Mouse (Mus musculus) activated CD4-positive, CD25-positive, alpha-beta regulatory T cell, adult 9 weeks (primary cell): ENCODE results near the gene Rnf222. TPM values are rescaled to one million over a fixed set of nuclear protein-coding genes. Genes with fewer than 3 reads are reported as not detected.

Source experiments
- polyA plus RNA-seq: library from polyadenylated mRNA; unstranded; fragments of 100-300 nt; shearing (Covaris generic); gene quantifications from one replicate; pipeline ENCODE4 v1.2.1, GENCODE M21; 2017

Rnf222 gene
- not detected for polyA plus RNA-seq

GRCm38 (mm10) chr11:68888253-68888652, at the start of gene Rnf222:
Gene Rnf222, plus strand, starts transcription at chr11:68888553.

GRCm38 (mm10) chr11:68871748-68872147, 16.6 kb upstream of the Rnf222 start, which contains the start of gene Ndel1:
Gene Ndel1, minus strand, starts transcription at chr11:68871858.

GRCm38 (mm10) chr11:68901351-68902046, 13.1 kb downstream of the Rnf222 start, which contains the start of gene Rpl26:
Gene Rpl26, plus strand, starts transcription at chr11:68901583.

GRCm38 (mm10) chr11:68926981-68927380, 38.6 kb downstream of the Rnf222 start, which contains the start of gene Odf4:
Gene Odf4, minus strand, starts transcription at chr11:68927081.

Other genes starting within 250 kb of the Rnf222 start
- gene Myh10, start 197.0 kb upstream of the Rnf222 start, polyA plus RNA-seq, result 1.7 TPM
- gene Ndel1, start 16.7 kb upstream of the Rnf222 start, polyA plus RNA-seq, result 69.0 TPM
- 1,048 TPM for gene Rpl26, start 13.0 kb downstream of the Rnf222 start, polyA plus RNA-seq
- not detected for gene Odf4, start 38.5 kb downstream of the Rnf222 start, polyA plus RNA-seq
- gene Arhgef15, start 68.9 kb downstream of the Rnf222 start, polyA plus RNA-seq, result 0.24 TPM
- 10.6 TPM for gene Slc25a35, start 79.6 kb downstream of the Rnf222 start, polyA plus RNA-seq
- 40.7 TPM for gene Rangrf, start 86.6 kb downstream of the Rnf222 start, polyA plus RNA-seq
- gene Pfas, start 119.9 kb downstream of the Rnf222 start, polyA plus RNA-seq, result 5.7 TPM
- gene Ctc1, start 127.4 kb downstream of the Rnf222 start, polyA plus RNA-seq, result 26.9 TPM
- 14.1 TPM for gene Aurkb, start 157.1 kb downstream of the Rnf222 start, polyA plus RNA-seq
- 7.1 TPM for gene Borcs6, start 171.2 kb downstream of the Rnf222 start, polyA plus RNA-seq
- gene Tmem107, start 182.3 kb downstream of the Rnf222 start, polyA plus RNA-seq, result 4.0 TPM
- 53.5 TPM for gene Vamp2, start 199.9 kb downstream of the Rnf222 start, polyA plus RNA-seq
- 10.8 TPM for gene Per1, start 206.7 kb downstream of the Rnf222 start, polyA plus RNA-seq
- gene Hes7, start 231.9 kb downstream of the Rnf222 start, polyA plus RNA-seq, result not detected
- not detected for gene 9130213A22Rik, start 234.0 kb downstream of the Rnf222 start, polyA plus RNA-seq
- 0.09 TPM for gene Aloxe3, start 237.3 kb downstream of the Rnf222 start, polyA plus RNA-seq